Mouse (Mus musculus): Measurements from ENCODE around the gene Arfgef3. TPM values are rescaled to one million over a fixed set of nuclear protein-coding genes. Genes with fewer than 3 reads are reported as not detected.

The Arfgef3 gene
- polyA plus RNA-seq, 1 experiment from 2014 or later, result 2.7 TPM

DNA sequence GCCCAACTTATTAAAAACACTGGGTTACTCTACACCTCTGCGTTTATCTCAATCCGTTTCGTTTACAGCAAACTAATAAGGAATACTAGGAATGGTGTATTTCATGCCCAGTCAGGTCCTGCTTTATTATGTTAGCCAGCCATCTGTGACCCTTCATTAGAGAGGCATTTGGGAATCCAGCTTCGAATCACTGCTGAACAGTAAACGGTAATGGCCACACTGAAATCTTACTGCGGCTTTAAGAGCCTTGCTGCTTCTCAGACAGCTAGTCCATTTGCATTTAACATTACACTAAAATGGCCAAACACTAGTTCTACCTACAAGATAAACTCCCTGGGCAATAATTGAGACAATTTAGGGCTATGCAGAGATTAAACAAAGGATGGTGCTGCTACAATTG, 1.7 kb downstream of the Arfgef3 start:
- Histone ChIP-seq H3K9ac (ENCODE audit: low read length) (no peak overlapping the region), H3K27ac (ENCODE audit: low read length) (no peak overlapping the region), H3K4me3 (ENCODE audit: low read length) (peak overlapping the region; percentile 10; the same call in 1 of the 2 replicates), H3K4me1 (replicated peaks; ENCODE audit: control insufficient read depth, insufficient read depth, low read length) (no peaks in the 10 kb centered on the region), H3K27me3 (ENCODE audit: control insufficient read depth, insufficient read depth, low read depth, low read length) (peaks cover 3% of the 10 kb centered on the region), H3K36me3 (ENCODE audit: control insufficient read depth, insufficient read depth, low read length) (no peaks in the 10 kb centered on the region), H3K4me2 (ENCODE audit: low read depth, low read length) (peak overlapping the region; percentile 78), H3K9me3 (ENCODE audit: control insufficient read depth, low read length) (no peaks in the 10 kb centered on the region)
- ATAC-seq (ENCODE audit: low read depth), result no peak
- WGBS, result 83% methylated on average over 6 of the region's 6 CpGs

DNA sequence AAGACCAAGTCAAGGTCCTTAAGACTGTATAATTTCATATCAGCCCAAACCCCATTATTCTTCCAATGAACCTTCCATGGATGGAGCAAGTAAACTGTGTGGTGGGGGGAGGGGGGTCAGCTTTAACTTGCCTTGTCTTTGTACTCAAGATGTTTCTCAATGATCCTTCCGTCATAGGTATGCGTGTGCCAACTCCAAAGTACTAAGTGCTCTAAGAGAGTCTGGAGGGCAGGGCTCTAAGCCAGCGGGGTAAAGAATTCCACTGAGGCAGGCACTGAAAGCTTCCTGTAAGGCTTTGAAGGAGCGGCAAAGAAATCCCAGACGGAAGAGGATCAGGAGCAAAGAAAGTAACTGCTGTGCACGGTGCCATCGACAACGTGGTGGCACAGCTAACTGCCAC, 2.7 kb downstream of the Arfgef3 start:
- Histone ChIP-seq H3K4me2 (ENCODE audit: low read depth, low read length) (peak overlapping the region; percentile 14), H3K9ac (ENCODE audit: low read length) (no peak overlapping the region), H3K36me3 (ENCODE audit: control insufficient read depth, insufficient read depth, low read length) (no peaks in the 10 kb centered on the region), H3K27me3 (ENCODE audit: control insufficient read depth, insufficient read depth, low read depth, low read length) (peaks cover 3% of the 10 kb centered on the region), H3K9me3 (ENCODE audit: control insufficient read depth, low read length) (no peaks in the 10 kb centered on the region), H3K4me3 (ENCODE audit: low read length) (no peak overlapping the region), H3K4me1 (replicated peaks; ENCODE audit: control insufficient read depth, insufficient read depth, low read length) (no peaks in the 10 kb centered on the region), H3K27ac (ENCODE audit: low read length) (peak overlapping the region; percentile 52)
- ATAC-seq (ENCODE audit: low read depth), result peak; percentile 75
- 65% methylated on average over 8 of the region's 8 CpGs for WGBS

DNA sequence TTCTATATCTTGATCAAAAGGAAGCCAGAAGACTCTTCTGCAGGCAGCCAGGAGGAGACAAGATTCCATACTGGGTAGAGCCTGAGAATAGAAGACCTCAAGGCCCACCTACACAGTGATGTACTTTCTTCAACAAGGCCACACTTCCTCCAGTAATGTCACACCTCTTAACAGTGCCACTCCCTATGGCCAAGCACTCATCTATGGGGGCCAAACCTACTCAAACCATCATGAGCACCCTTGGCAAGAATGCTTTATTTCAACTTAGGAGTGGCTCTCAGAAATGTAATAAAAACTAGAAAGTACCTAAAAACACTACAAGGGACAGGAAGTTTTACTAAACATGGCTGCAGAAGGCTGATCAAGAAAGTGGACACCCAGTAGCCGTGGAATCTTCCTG, 15.2 kb downstream of the Arfgef3 start:
- Histone ChIP-seq H3K9me3 (ENCODE audit: control insufficient read depth, low read length) (no peaks in the 10 kb centered on the region), H3K4me1 (replicated peaks; ENCODE audit: control insufficient read depth, insufficient read depth, low read length) (no peaks in the 10 kb centered on the region), H3K4me3 (ENCODE audit: low read length) (no peak overlapping the region), H3K27me3 (ENCODE audit: control insufficient read depth, insufficient read depth, low read depth, low read length) (no peaks in the 10 kb centered on the region), H3K36me3 (ENCODE audit: control insufficient read depth, insufficient read depth, low read length) (no peaks in the 10 kb centered on the region), H3K4me2 (ENCODE audit: low read depth, low read length) (no peak overlapping the region), H3K27ac (ENCODE audit: low read length) (no peak overlapping the region), H3K9ac (ENCODE audit: low read length) (no peak overlapping the region)
- 75% methylated on average over 1 of the region's 1 CpGs for WGBS
- no peak for ATAC-seq (ENCODE audit: low read depth)

DNA sequence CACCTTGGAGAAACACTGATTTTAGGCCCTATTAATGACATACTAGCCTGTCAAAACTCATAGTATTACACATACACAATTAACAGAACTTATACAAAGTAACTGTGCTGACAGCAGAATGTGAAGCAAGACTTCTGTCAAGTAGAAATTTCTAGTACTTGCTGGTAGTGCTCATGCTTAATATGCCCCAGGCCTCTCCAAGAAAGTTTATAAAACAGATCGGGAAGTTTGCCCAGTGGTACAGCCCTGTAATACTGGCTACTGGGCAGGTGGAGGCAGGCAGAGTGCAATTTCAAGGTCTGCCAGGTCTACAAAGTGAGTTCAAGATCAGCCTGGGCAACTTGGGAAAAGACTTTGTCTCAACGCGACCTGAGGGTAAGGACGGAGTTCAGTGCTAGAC, 32.3 kb downstream of the Arfgef3 start:
- Histone ChIP-seq H3K27ac (ENCODE audit: low read length) (no peak overlapping the region), H3K4me2 (ENCODE audit: low read depth, low read length) (no peak overlapping the region), H3K36me3 (ENCODE audit: control insufficient read depth, insufficient read depth, low read length) (no peaks in the 10 kb centered on the region), H3K27me3 (ENCODE audit: control insufficient read depth, insufficient read depth, low read depth, low read length) (no peaks in the 10 kb centered on the region), H3K4me1 (replicated peaks; ENCODE audit: control insufficient read depth, insufficient read depth, low read length) (no peaks in the 10 kb centered on the region), H3K9me3 (ENCODE audit: control insufficient read depth, low read length) (no peaks in the 10 kb centered on the region), H3K4me3 (ENCODE audit: low read length) (no peak overlapping the region), H3K9ac (ENCODE audit: low read length) (no peak overlapping the region)
- ATAC-seq (ENCODE audit: low read depth), result no peak
- 87% methylated on average over 4 of the region's 4 CpGs for WGBS

DNA sequence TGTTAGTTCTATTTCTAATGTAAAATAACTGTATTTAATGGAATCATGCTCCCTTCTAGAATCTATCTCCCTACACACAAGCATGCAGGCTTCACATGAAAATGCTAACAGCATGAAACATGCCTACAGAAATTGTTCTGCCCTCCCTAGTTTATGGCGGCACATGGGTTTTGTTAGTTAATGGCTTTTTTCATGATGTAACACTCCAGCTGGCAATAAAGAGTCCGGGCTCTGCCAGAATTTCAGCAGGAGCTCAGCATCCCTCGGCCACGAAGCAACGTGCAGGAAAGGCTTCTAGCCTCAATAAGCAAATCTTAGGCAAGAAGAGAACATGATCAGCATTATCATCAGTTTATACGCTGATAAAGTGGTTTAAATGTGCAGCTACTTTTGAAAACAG, 32.8 kb downstream of the Arfgef3 start:
- Histone ChIP-seq H3K4me2 (ENCODE audit: low read depth, low read length) (no peak overlapping the region), H3K4me3 (ENCODE audit: low read length) (no peak overlapping the region)
- 65% methylated on average over 6 of the region's 6 CpGs for WGBS

DNA sequence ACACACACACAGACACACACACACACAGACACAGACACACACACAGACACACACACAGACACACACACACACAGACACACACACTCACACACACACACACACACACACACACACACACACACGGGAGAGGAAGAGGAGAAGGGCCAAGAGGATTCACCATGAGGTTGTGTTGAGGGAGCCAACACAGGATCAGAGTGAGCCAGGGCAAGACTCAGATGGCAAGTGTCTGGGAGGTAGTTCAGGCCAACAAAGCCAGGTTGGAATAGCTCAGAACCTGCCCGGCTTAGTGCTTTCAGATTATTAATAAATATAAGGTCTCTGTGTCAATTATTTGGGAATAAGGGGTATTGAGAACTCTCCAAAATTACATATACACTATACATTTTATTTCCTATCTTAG, 33.9 kb downstream of the Arfgef3 start:
- no peak for ATAC-seq (ENCODE audit: low read depth)
- 75% methylated on average over 2 of the region's 2 CpGs for WGBS
- no peaks in the 10 kb centered on the region for H3K4me1 ChIP-seq (replicated peaks; ENCODE audit: control insufficient read depth, insufficient read depth, low read length)

More for the DNA sequence above, 32.8 kb downstream of the Arfgef3 start:
- Histone ChIP-seq H3K36me3 (ENCODE audit: control insufficient read depth, insufficient read depth, low read length) (no peaks in the 10 kb centered on the region), H3K27me3 (ENCODE audit: control insufficient read depth, insufficient read depth, low read depth, low read length) (no peaks in the 10 kb centered on the region), H3K4me1 (replicated peaks; ENCODE audit: control insufficient read depth, insufficient read depth, low read length) (no peaks in the 10 kb centered on the region), H3K9ac (ENCODE audit: low read length) (no peak overlapping the region), H3K27ac (ENCODE audit: low read length) (no peak overlapping the region), H3K9me3 (ENCODE audit: control insufficient read depth, low read length) (no peaks in the 10 kb centered on the region)
- ATAC-seq (ENCODE audit: low read depth), result no peak

DNA sequence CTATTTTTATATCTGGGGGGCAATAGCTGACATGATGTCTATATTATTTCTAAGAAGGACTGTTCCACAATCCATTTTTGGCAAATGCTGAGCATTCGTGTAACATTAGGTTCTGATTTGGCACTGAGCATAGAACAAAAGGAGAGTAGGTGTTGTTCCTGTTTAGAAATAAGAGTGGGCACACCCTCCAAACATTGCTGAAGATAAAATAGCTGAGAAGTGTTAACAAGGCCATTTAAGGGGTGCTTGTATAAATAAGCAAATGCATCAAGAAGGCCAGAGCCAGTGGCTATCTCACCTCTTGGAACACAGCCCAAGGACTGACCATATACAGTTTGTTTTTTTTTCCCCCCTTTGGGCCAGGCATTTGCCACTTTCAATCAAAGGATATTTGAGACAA, 35.1 kb downstream of the Arfgef3 start:
- 63% methylated on average over 1 of the region's 1 CpGs for WGBS

More for the DNA sequence above, 33.9 kb downstream of the Arfgef3 start:
- Histone ChIP-seq H3K36me3 (ENCODE audit: control insufficient read depth, insufficient read depth, low read length) (no peaks in the 10 kb centered on the region), H3K27me3 (ENCODE audit: control insufficient read depth, insufficient read depth, low read depth, low read length) (no peaks in the 10 kb centered on the region), H3K4me2 (ENCODE audit: low read depth, low read length) (no peak overlapping the region), H3K9ac (ENCODE audit: low read length) (no peak overlapping the region), H3K4me3 (ENCODE audit: low read length) (no peak overlapping the region), H3K27ac (ENCODE audit: low read length) (no peak overlapping the region), H3K9me3 (ENCODE audit: control insufficient read depth, low read length) (no peaks in the 10 kb centered on the region)

DNA sequence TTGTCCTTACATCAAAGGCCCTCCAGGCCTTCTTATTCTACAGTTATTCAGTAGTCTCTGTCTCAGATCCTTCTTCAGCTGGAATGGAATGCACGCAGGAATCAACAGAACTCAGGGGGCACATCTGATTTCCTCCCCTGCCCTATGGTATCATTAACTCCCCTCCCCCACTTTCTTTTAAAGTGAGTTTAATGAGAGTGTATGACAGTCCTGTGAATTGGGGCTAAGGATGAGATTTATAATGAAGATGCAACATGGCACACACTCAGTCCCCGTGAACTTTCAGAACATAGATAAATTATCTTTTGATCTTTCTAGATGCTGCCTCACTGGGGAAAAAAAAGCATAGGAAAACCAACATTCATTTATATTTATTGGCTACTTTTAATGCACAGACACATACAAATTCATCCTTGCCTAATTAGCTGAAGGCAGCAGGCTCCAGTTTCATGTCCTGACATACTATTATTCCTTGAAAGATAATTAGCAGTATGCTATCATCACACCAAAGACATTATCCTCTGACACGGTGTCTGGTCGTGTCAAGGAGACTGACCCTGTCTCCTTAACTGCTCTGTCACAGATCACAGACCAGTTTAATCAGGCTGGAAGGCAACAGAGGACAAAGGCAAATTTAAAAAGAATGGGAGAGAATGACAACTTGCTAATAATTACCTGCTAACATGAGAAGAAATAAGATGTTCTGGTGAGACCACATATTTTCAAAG, 39.2 kb downstream of the Arfgef3 start:
- Histone ChIP-seq H3K36me3 (ENCODE audit: control insufficient read depth, insufficient read depth, low read length) (no peaks in the 10 kb centered on the region), H3K4me1 (replicated peaks; ENCODE audit: control insufficient read depth, insufficient read depth, low read length) (no peaks in the 10 kb centered on the region), H3K27me3 (ENCODE audit: control insufficient read depth, insufficient read depth, low read depth, low read length) (no peaks in the 10 kb centered on the region), H3K9me3 (ENCODE audit: control insufficient read depth, low read length) (no peaks in the 10 kb centered on the region), H3K27ac (ENCODE audit: low read length) (no peak overlapping the region), H3K4me3 (ENCODE audit: low read length) (no peak overlapping the region), H3K4me2 (ENCODE audit: low read depth, low read length) (no peak overlapping the region), H3K9ac (ENCODE audit: low read length) (no peak overlapping the region)
- no peak for ATAC-seq (ENCODE audit: low read depth)
- 55% methylated on average over 4 of the region's 4 CpGs for WGBS

More for the DNA sequence above, 35.1 kb downstream of the Arfgef3 start:
- H3K4me2 ChIP-seq (ENCODE audit: low read depth, low read length), result no peak overlapping the region
- H3K9ac ChIP-seq (ENCODE audit: low read length), result no peak overlapping the region
- no peaks in the 10 kb centered on the region for H3K9me3 ChIP-seq (ENCODE audit: control insufficient read depth, low read length)
- no peaks in the 10 kb centered on the region for H3K4me1 ChIP-seq (replicated peaks; ENCODE audit: control insufficient read depth, insufficient read depth, low read length)
- H3K27ac ChIP-seq (ENCODE audit: low read length), result no peak overlapping the region
- no peak overlapping the region for H3K4me3 ChIP-seq (ENCODE audit: low read length)
- no peaks in the 10 kb centered on the region for H3K27me3 ChIP-seq (ENCODE audit: control insufficient read depth, insufficient read depth, low read depth, low read length)
- no peak for ATAC-seq (ENCODE audit: low read depth)
- no peaks in the 10 kb centered on the region for H3K36me3 ChIP-seq (ENCODE audit: control insufficient read depth, insufficient read depth, low read length)

DNA sequence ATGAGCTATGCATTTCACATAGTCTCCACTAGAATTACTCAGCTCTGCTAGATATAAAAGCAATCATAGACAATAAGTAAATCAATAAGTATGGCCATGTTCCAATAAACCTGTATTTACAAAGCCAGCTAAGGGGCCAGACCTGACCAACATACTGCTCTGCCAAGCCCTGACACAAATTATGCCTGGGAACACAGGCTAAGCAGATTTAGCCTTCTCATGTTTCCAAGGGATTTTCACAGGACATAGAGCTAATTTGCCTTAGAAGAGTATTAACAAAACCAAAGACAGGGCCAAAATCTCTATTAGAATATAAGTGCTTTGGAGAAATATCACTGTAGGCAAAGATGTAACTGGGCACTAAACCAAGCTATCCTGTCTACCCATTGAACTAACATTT, 42.2 kb downstream of the Arfgef3 start:
- H3K9me3 ChIP-seq (ENCODE audit: control insufficient read depth, low read length), result no peaks in the 10 kb centered on the region
- H3K4me1 ChIP-seq (replicated peaks; ENCODE audit: control insufficient read depth, insufficient read depth, low read length), result no peaks in the 10 kb centered on the region
- no peak overlapping the region for H3K4me2 ChIP-seq (ENCODE audit: low read depth, low read length)
- H3K27ac ChIP-seq (ENCODE audit: low read length), result no peak overlapping the region
- no peak overlapping the region for H3K4me3 ChIP-seq (ENCODE audit: low read length)
- no peaks in the 10 kb centered on the region for H3K27me3 ChIP-seq (ENCODE audit: control insufficient read depth, insufficient read depth, low read depth, low read length)
- no peak overlapping the region for H3K9ac ChIP-seq (ENCODE audit: low read length)
- no peak for ATAC-seq (ENCODE audit: low read depth)
- H3K36me3 ChIP-seq (ENCODE audit: control insufficient read depth, insufficient read depth, low read length), result no peaks in the 10 kb centered on the region

DNA sequence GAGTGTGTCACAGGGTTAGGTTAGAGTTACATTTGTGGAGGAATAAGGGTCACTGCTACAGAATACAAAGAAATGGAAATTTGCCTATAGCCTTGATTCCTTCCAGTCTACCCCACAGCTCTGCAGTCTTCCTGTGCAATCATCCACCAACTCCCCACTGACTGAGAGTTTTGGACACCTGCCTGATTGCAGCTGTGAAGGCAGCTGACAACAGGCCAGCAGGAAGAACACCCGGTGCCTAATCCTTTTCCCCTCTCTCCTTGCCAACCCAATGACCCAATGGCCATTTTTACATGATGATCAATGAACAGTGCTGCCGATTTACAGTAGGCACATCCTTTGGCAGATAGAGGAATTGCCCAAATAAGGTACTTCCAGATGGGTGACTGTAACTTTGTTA, 43.6 kb downstream of the Arfgef3 start:
- Histone ChIP-seq H3K4me2 (ENCODE audit: low read depth, low read length) (no peak overlapping the region), H3K27me3 (ENCODE audit: control insufficient read depth, insufficient read depth, low read depth, low read length) (no peaks in the 10 kb centered on the region), H3K9me3 (ENCODE audit: control insufficient read depth, low read length) (no peaks in the 10 kb centered on the region), H3K36me3 (ENCODE audit: control insufficient read depth, insufficient read depth, low read length) (no peaks in the 10 kb centered on the region), H3K9ac (ENCODE audit: low read length) (no peak overlapping the region), H3K27ac (ENCODE audit: low read length) (no peak overlapping the region), H3K4me3 (ENCODE audit: low read length) (no peak overlapping the region), H3K4me1 (replicated peaks; ENCODE audit: control insufficient read depth, insufficient read depth, low read length) (no peaks in the 10 kb centered on the region)
- ATAC-seq (ENCODE audit: low read depth), result no peak
- 65% methylated on average over 2 of the region's 2 CpGs for WGBS
